Mouse (Mus musculus) adrenal gland, adult 8-10 months (tissue): ENCODE measurements around the gene Cd1d1. TPM values are rescaled to one million over a fixed set of nuclear protein-coding genes. Genes with fewer than 3 reads are reported as not detected.

Experiments used
- DNase-seq: peaks from one replicate; pipeline ENCODE4 v3.0.0; 2022
- total RNA-seq, 4 experiments: library from RNA; stranded (reverse); gene quantifications; 2 replicates each; pipeline ENCODE4 v1.2.4; 2022

The Cd1d1 gene
- total RNA-seq, 4 experiments from 2014 or later = 30.0 to 343 (median 174) TPM

DNA sequence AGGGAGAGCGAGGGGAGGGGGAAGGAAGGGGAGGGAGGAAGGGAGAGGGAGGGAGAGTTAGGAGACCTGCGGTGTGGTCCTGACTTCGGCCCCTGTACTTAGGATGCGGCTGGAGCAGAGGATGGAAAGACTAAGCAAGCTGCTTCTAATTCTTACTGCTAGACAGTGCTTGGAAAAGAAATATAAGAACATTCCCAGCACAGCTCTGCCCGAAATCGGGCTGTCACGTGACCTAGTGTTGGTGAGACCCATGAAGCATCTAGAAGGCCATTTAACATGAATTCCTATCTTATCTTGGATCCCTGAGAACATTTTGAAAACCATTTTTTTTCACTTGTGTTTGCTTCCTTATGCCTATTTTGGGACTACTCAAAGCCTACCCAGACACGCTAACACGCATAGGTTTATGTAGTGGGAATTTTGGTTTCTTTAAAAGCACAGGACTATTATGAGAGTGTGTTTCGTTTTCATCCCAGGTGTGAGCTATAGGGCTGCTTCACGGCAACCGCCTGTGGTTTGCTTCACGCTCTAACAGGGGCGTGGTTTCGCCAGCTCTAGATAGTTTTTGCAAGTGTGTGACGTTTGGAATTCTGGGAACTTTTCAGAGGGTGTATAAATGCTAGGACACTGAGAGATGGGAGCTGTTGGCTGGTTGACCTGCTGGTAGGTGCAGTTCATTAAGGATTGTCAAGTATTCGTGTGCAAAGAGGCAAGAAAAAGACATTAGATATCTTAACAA is 38.4 kb downstream of the Cd1d1 start:
- no peak for DNase-seq

DNA sequence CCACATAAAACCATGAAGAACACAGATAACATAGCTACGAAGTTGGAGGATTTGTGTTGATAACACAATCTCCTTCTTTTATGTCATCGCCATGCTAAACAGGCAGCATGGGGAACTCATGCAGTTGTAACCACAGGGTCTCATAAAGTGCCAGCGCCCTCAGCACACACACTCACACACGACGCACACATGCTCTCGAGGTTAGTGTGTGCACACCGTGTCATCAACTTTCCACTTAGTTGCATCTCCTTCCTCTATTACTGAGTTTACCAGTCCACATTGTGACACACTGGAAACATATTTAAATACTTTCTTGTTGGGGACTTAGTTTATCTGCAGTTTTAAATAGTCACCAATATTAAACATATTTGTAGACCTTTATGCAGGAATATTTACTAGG is 40.2 kb downstream of the Cd1d1 start:
- no peak for DNase-seq

DNA sequence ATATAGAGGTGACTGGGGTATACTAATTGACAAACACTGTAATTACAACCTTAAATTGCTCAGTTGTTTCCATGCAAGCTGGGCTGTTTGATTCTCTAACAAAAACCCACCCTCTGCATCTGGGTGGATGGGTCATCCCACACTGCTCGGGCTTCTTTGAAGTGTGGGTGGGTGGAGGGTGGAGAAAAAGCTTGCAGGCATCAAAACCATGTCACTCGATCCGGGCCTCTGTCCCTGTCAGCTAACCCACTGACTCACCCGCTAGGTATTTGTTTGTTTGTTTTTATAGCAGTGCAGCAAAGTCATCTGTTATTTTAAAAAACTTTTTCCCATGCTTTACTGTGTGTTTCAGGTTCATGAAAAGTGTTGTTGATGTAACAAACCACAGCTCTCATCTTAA is 43.9 kb downstream of the Cd1d1 start:
- no peak for DNase-seq

DNA sequence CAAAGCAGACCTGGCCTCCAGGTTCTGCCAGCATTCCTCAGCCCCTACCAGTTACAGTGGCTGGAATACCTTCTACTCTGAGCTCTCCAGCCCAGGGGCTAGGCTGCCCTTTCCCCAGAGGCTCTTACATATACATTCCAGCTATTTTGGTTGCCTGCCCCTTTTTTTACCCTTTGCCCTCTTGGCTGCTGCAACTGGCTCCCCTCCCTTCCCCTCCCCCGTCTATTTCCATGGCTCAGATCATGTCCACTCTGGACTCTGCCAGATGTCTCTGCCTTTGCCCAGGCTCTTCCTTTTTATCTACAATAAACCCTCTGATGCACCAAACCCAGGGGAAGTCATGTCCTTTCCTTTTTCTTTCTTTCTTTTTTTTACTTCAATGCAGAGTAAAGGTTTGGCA is 44.7 kb downstream of the Cd1d1 start:
- DNase-seq = no peak

DNA sequence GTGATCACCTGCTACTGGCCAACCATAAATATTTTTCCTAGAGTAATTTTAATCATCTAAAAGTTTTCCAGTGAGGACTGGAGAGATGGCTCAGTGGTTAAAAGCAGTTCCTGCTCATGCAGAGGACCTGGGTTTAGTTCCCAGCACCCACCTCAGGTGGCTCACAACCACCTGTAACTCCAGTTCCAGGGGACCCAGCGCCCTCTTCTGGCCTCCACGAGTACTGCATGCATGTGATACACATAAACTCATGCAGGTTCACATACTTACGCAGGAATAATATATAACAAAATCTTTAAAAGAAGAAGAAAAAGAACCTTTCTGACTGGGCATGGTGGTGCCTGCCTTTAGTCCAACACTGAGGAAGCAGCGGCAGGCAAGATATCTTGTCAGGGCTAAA is 45.4 kb downstream of the Cd1d1 start:
- no peak for DNase-seq

DNA sequence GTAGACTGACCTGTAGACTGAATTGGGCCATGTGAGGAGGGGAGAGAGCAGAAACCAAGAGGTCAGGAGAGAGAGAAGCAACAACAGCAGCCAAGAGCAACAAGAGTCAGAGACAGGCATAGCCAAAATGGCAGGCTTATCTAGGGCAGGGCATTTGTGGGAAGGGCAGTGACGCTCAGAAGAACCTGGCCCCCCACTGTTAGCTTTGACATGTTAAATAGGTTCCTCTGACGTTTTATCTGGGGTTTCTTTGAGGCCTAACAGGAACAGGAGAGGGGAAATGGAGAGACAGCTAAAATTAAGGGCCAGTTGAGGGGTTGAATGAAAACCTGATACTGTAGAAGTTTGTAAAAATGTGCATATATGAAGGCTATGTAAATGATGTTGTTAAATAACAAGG is 48.6 kb downstream of the Cd1d1 start:
- no peak for DNase-seq

Other genes with a start within 250 kb of the Cd1d1 start
- gene Dclk2, start 78.6 kb downstream of the Cd1d1 start, total RNA-seq = 1 to 10 TPM; 5.9 to 9.0 (median 8.8) TPM
- gene Kirrel, start 175.3 kb upstream of the Cd1d1 start, total RNA-seq = 10 to 100 TPM; 14.7 to 23.3 (median 19.8) TPM